Mouse (Mus musculus): Measurements from ENCODE around the gene Nfia. TPM values are rescaled to one million over a fixed set of nuclear protein-coding genes. Genes with fewer than 3 reads are reported as not detected.

The Nfia gene
- polyA plus RNA-seq, 1 experiment from 2014 or later: 31.1 TPM

DNA sequence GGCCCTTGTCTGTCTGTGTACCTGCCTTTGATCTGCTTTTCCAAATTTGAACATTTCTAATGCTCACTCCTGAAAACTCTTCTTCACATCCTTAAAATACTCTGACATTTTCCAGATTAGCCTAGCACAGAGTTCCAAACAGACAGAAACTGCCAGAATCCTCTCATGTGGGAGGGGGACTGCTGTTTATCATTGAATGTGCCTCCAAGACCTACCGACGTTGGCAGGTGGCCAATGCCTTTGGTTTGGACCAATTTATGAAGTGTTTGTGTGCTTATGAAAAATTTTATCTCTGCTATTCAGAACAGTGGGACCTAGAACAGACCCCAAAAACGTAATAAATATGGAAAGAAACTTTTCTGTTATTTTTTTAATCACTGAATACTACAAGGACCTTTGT is 103.4 kb downstream of the Nfia start:
- H3K4me3 ChIP-seq: no peak overlapping the region
- WGBS: 33% methylated on average over 3 of the region's 3 CpGs
- no peaks in the 10 kb centered on the region for H3K9me3 ChIP-seq
- H3K9ac ChIP-seq: no peak overlapping the region
- peak overlapping the region; percentile 45 for H3K27ac ChIP-seq (replicated peaks)
- H3K36me3 ChIP-seq: no peaks in the 10 kb centered on the region
- H3K4me2 ChIP-seq: no peak overlapping the region
- peaks cover 80% of the 10 kb centered on the region for H3K4me1 ChIP-seq
- ATAC-seq (ENCODE audit: extremely low read depth, insufficient number of reproducible peaks, low FRiP score, low TSS enrichment): no peak
- H3K27me3 ChIP-seq (replicated peaks): no peaks in the 10 kb centered on the region

DNA sequence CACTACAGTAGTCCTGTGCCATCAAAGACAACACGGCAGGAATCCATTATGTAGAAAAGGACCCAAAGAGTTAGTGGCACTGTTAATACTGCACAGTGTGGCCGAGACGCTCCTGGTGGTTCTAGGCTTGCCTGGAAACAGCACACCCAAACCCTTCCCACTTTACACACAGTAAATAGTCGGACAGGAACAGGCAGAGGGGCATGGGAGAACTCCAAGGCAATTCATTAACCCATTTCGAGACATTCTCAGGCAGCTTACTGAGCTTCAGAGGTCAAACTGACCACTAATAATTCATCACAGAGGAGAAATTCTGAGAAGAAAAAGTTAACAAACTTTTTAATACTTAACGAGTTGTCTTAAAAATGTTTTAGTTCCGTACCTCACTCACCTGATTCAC is 107.2 kb downstream of the Nfia start:
- 73% methylated on average over 7 of the region's 7 CpGs for WGBS
- no peak for ATAC-seq (ENCODE audit: extremely low read depth, insufficient number of reproducible peaks, low FRiP score, low TSS enrichment)

DNA sequence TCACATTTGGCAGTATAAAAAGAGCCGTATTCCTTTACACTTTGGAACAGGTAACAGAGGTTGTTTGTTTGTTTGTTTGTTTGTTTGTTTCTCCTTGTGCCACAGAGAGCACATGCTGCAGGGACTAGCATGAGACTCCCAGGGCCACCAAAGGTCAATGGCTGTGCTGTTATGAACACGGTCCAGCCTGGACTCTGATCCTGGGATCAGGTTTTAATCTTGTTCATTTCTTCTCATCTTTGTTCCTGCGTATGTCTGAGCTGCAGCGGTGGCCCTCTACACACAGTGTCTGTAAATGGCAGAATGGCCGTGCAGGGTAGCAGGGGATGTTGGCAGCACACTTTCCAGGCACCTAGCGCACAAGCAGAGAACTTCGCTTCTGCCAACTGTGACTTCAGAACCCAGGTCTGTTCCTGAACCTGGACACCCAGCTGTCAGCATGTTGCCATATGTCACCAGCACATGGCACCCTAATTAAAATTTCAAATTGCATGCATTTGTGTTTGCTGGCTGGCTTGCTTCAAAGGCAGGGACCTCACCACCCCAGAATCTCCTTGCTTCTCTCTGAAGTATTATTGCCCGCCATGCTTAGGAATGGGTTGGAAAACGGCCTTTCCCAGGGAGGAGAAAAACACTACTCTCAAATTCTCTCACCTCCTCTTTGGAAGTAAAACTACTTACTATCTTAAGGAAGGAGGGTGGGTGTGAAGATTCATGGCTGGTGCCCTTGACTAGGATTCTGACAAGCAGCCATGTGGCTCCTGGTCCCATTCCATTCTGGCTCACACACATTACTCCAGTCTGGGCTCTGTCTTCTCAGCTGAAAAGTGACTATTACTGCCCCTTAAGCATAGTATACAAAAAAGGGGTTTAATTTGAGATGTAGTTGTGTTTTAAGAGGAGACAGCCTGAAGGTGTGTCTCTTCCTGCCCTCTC is 107.9 kb downstream of the Nfia start:
- Histone ChIP-seq H3K36me3 (peaks cover 3% of the 10 kb centered on the region; the same call in 1 of the 2 replicates), H3K27ac (replicated peaks) (no peak overlapping the region), H3K9ac (no peak overlapping the region), H3K9me3 (no peaks in the 10 kb centered on the region), H3K4me2 (no peak overlapping the region), H3K4me1 (peaks cover 47% of the 10 kb centered on the region), H3K27me3 (replicated peaks) (no peaks in the 10 kb centered on the region), H3K4me3 (no peak overlapping the region)
- 75% methylated on average over 9 of the region's 9 CpGs for WGBS
- no peak for ATAC-seq (ENCODE audit: extremely low read depth, insufficient number of reproducible peaks, low FRiP score, low TSS enrichment)

More for the DNA sequence above, 107.2 kb downstream of the Nfia start:
- Histone ChIP-seq H3K36me3 (peaks cover 3% of the 10 kb centered on the region; the same call in 1 of the 2 replicates), H3K4me3 (no peak overlapping the region), H3K9ac (no peak overlapping the region), H3K4me1 (peaks cover 53% of the 10 kb centered on the region), H3K9me3 (no peaks in the 10 kb centered on the region), H3K27me3 (replicated peaks) (no peaks in the 10 kb centered on the region), H3K27ac (replicated peaks) (no peak overlapping the region), H3K4me2 (no peak overlapping the region)

DNA sequence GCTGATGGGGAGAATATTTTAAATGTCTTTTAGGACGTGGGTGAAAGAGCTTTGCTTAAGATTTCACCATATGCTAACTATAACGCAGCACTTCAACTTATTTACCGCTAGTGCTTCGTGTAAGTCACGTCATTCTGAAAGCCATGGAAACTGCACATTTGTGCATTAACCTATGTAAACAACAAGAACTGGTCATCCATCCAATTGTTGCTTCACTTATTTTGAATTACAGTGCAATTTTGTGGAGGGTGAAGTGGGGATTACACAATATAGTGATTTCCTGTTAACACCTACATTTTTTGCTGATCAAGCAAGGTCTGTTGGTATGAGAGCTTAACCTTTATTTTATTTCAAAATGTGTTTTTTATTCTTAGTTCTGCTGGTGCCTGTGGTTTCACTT is 113.0 kb downstream of the Nfia start:
- Histone ChIP-seq H3K9ac (no peak overlapping the region), H3K27me3 (replicated peaks) (no peaks in the 10 kb centered on the region), H3K4me1 (peaks cover 43% of the 10 kb centered on the region), H3K4me2 (no peak overlapping the region), H3K36me3 (peaks cover 7% of the 10 kb centered on the region; the same call in 1 of the 2 replicates), H3K27ac (replicated peaks) (peak overlapping the region; percentile 73; the same call in 1 of the 2 replicates), H3K9me3 (no peaks in the 10 kb centered on the region), H3K4me3 (no peak overlapping the region)
- WGBS: 82% methylated on average over 5 of the region's 5 CpGs
- no peak for ATAC-seq (ENCODE audit: extremely low read depth, insufficient number of reproducible peaks, low FRiP score, low TSS enrichment)

DNA sequence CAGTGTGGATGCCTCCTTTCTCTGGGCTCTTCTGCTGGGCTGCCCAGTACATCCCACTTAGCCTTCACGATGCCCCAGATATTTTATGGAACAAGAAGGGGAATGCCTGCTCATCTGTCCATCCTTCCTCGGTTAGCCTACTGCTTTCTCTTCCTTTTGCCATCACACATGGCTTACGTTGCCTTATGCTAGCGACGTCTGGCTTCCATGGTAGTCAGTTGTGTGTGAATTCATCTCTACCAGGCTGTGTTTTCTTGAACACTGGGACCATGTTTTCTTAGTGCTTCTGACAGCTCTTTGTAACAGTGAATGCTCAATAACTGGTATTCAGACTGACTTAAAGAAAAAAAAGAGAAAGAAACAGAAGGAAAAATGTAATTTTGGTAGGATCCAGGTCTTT is 113.7 kb downstream of the Nfia start:
- Histone ChIP-seq H3K9ac (no peak overlapping the region), H3K4me2 (no peak overlapping the region), H3K4me3 (no peak overlapping the region), H3K9me3 (no peaks in the 10 kb centered on the region), H3K27me3 (replicated peaks) (no peaks in the 10 kb centered on the region), H3K36me3 (peaks cover 7% of the 10 kb centered on the region; the same call in 1 of the 2 replicates), H3K4me1 (peaks cover 44% of the 10 kb centered on the region), H3K27ac (replicated peaks) (peak overlapping the region; percentile 73)
- WGBS: 85% methylated on average over 5 of the region's 5 CpGs
- no peak for ATAC-seq (ENCODE audit: extremely low read depth, insufficient number of reproducible peaks, low FRiP score, low TSS enrichment)

DNA sequence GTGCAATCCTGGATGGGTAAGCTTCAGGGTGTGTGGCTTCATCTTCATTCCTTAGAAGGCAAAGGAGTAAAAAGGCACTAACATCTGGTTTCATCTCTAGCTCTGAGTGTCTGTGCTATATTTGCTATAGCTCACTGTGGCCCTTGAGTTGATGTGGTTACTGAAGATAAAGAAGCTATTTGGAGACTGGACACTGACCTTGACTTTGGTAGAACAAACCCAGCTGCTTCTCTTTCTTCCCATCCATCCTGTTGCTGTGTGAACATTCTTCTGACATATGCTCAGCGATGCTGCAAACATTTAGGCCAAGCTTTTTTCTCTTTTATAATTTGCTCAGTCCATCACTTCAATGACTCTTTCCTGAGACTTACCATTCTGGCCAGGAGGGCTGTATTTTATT is 114.7 kb downstream of the Nfia start:
- Histone ChIP-seq H3K9me3 (no peaks in the 10 kb centered on the region), H3K27me3 (replicated peaks) (no peaks in the 10 kb centered on the region), H3K36me3 (peaks cover 7% of the 10 kb centered on the region; the same call in 1 of the 2 replicates), H3K4me3 (no peak overlapping the region), H3K9ac (no peak overlapping the region), H3K4me2 (no peak overlapping the region), H3K4me1 (peaks cover 45% of the 10 kb centered on the region), H3K27ac (replicated peaks) (peak overlapping the region; percentile 73)
- WGBS: 41% methylated on average over 1 of the region's 1 CpGs
- no peak for ATAC-seq (ENCODE audit: extremely low read depth, insufficient number of reproducible peaks, low FRiP score, low TSS enrichment)

DNA sequence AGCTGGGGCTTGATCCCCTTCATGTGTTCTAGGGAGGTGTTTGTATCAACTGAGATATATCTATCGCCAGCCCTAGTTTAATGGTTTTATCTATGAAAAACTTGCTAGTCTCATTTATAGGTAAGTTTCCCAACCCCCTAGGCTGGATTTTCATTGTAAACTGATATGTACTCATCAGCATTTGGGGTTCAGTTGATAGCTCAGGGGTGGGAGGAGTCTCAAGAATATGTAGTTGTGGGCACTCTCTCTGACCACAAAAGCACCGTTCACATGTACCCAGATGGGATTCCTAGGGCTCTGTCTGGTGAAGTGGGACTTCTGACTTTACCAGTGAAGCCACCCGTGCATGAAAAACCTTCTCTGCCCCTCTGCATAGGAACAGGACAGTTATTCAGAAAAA is 118.5 kb downstream of the Nfia start:
- WGBS: 66% methylated on average over 3 of the region's 3 CpGs
- ATAC-seq (ENCODE audit: extremely low read depth, insufficient number of reproducible peaks, low FRiP score, low TSS enrichment): no peak
- no peaks in the 10 kb centered on the region for H3K27me3 ChIP-seq (replicated peaks)
- H3K9me3 ChIP-seq: no peaks in the 10 kb centered on the region
- peaks cover 61% of the 10 kb centered on the region for H3K4me1 ChIP-seq
- H3K4me2 ChIP-seq: no peak overlapping the region
- peaks cover 2% of the 10 kb centered on the region; the same call in 1 of the 2 replicates for H3K36me3 ChIP-seq
- 0 out of 2 replicates have a peak overlapping the region, but pooled peaks have one; percentile 15 for H3K27ac ChIP-seq (replicated peaks)
- no peak overlapping the region for H3K9ac ChIP-seq
- H3K4me3 ChIP-seq: no peak overlapping the region

DNA sequence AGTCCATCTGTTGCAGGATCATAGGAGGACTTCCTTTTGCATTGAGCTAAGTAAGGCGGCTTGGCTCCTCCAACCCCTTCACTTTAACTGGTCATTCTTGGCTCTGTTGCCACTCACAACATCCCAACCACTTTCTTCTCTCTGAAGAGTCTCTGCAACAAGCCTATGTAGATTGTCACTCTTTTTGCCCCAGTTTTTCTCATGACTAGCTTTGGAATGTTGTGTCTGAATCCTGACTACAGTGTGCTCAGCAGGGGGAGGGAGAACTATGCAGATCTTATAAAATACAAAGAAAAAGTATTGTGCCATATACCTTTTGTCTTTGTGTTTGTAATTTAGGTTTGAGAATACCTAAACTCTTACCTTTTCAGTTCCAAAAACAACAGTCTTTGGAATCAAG is 119.1 kb downstream of the Nfia start:
- peaks cover 56% of the 10 kb centered on the region for H3K4me1 ChIP-seq
- H3K4me2 ChIP-seq: no peak overlapping the region
- no peak overlapping the region for H3K4me3 ChIP-seq
- H3K9ac ChIP-seq: no peak overlapping the region
- H3K9me3 ChIP-seq: no peaks in the 10 kb centered on the region
- H3K27ac ChIP-seq (replicated peaks): 0 out of 2 replicates have a peak overlapping the region, but pooled peaks have one; percentile 15
- ATAC-seq (ENCODE audit: extremely low read depth, insufficient number of reproducible peaks, low FRiP score, low TSS enrichment): no peak
- WGBS: 77% methylated on average over 1 of the region's 1 CpGs
- H3K27me3 ChIP-seq (replicated peaks): no peaks in the 10 kb centered on the region
- H3K36me3 ChIP-seq: no peaks in the 10 kb centered on the region; the same call in 1 of the 2 replicates

DNA sequence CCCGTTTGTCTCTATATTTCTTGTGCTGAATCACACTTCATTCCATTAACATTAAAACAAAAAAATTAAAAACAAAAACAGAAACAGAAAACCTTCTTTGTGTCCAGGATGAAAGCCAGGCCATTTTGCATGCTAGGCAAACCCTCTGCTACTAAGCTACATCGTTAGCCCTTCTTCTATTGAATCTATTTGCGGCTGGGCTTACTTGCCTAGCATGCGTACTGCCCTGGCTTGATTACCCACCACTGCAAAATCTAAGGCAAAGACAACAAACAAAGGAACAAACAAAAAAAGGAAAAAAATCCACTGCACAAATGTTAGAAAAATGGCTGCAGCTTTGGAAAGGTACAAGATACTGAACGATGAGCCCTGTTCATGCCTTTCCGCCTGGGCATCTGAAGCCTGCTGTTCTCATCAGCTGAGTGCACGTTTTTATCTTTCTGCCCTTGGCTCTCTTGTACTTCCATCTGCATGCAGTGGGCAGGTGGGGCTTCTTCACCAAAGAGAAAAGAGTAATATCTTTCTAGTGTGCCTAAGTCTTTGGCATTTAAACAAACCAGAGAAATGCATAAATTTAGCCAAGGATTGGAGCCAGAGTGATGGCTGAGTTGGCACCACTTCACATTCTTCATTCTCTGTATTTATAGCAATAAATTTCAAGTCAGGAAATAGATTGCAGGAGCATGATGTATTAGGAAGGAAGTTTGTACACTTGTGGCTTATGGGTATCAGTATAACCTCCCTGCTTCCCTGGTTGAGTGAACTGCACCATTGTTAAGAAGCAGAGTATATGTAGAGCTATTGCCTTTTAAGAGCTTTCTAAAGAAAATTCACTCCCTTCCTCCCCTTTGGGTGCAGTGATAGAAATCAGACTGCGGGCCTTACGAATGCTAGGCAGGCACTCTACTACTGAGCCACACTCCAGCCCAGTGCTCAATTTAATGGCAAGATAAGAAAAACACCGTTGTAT is 121.7 kb downstream of the Nfia start:
- no peak for ATAC-seq (ENCODE audit: extremely low read depth, insufficient number of reproducible peaks, low FRiP score, low TSS enrichment)
- 68% methylated on average over 10 of the region's 10 CpGs for WGBS
- H3K4me1 ChIP-seq: peaks cover 48% of the 10 kb centered on the region
- no peak overlapping the region for H3K4me2 ChIP-seq
- H3K4me3 ChIP-seq: no peak overlapping the region
- no peak overlapping the region for H3K9ac ChIP-seq
- no peaks in the 10 kb centered on the region; the same call in 1 of the 2 replicates for H3K36me3 ChIP-seq
- no peaks in the 10 kb centered on the region for H3K27me3 ChIP-seq (replicated peaks)
- no peaks in the 10 kb centered on the region for H3K9me3 ChIP-seq
- peak overlapping the region; percentile 43 for H3K27ac ChIP-seq (replicated peaks)

DNA sequence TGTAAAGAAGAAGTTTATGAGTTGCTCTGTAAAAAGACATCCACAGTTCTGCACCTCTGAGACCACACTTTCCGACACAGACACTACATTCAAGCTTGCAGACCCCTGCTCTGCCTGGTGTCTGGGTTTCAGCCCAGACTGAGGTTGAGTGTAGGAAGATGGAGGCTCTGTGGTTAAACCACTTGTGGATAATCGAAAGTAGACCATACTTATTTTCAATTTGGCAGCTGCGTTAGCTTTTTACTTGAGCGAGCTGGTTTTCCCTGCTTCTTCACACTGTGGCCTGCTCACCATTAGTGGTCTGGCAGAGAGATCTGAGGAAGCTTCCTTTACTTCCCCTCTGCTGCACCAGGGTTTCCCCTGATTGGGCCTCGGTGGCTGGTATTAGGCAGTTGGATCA is 123.4 kb downstream of the Nfia start:
- Histone ChIP-seq H3K4me3 (no peak overlapping the region), H3K36me3 (no peaks in the 10 kb centered on the region; the same call in 1 of the 2 replicates), H3K27me3 (replicated peaks) (no peaks in the 10 kb centered on the region), H3K27ac (replicated peaks) (no peak overlapping the region), H3K4me1 (peaks cover 62% of the 10 kb centered on the region), H3K9ac (no peak overlapping the region), H3K4me2 (no peak overlapping the region), H3K9me3 (no peaks in the 10 kb centered on the region)
- no peak for ATAC-seq (ENCODE audit: extremely low read depth, insufficient number of reproducible peaks, low FRiP score, low TSS enrichment)
- 84% methylated on average over 5 of the region's 5 CpGs for WGBS
